9 mouse cellular contexts compared by ENCODE assay signal in the genomic region with DNA sequence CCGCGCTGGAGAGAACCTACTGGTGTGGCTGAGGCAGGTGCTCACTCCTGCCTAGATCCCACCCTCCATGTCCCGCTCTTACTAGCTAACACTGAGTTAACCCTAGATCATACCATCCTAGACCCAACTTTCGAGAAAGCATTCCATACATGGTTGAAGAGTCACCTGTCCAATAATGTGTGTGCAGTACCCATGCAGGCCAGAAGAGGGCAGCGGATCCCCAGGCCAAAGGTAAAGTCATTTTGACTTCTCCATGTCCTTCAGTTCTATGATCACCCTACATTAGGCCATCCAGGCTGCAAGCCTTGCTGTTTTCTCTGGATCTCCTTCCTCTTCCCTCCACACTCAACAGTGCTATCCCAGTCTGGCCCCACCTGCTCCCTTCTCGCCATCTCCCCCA. TPM values are rescaled to one million over a fixed set of nuclear protein-coding genes. Genes with fewer than 3 reads are reported as not detected.
DNase-seq lines count a peak whose midpoint lies in the region; ATAC-seq and TF ChIP-seq lines count a peak whose summit lies in the region.
"Had no signal": no experiment of that assay in that cellular context is flagged by ENCODE, and none has a peak within 500 bp of the region (broad histone marks: within the 10 kb centered on the region; RNA-seq: fewer than 3 reads in every experiment).

No protein-coding gene starts in this region.

- H3K36me3 ChIP-seq in intestine, postnatal 0 days (ENCODE audit: control insufficient read depth, insufficient read depth): no peaks in the 10 kb centered on the region
- no peaks in the 10 kb centered on the region for H3K36me3 ChIP-seq in liver, embryonic 14.5 days (replicated peaks; ENCODE audit: control insufficient read depth, insufficient read depth, low read depth)
- H3K36me3 ChIP-seq: heart, embryonic 13.5 days had no signal

- TF ChIP-seq EP300 in liver, embryonic 14.5 days (IDR thresholded peaks at IDR 0.05; ENCODE audit: low read depth): no peak

- WGBS in intestine, postnatal 0 days: 58% methylated on average over 6 of the region's 6 CpGs
- 41% methylated on average over 6 of the region's 6 CpGs for WGBS in liver, embryonic 14.5 days (ENCODE audit: insufficient replicate concordance)

- peak; percentile 23 to 63 for DNase-seq in right cerebral cortex, adult 2 months (ENCODE audit: low spot score in 2 of 2)
- no peak for DNase-seq in right cerebral cortex, adult 18-20 months
- peak; percentile 26 for DNase-seq in adrenal gland, adult 8-10 months
- DNase-seq in embryo, embryonic 9.5 days (ENCODE audit: extremely low spot score): peak; percentile 68
- DNase-seq in liver, embryonic 14.5 days (ENCODE audit: low read depth in 3 of 3, low spot score in 3 of 3): peak in 1 of 3 experiments; percentile 33
- DNase-seq in retina, adult 2 months (ENCODE audit: low read depth, low spot score): peak; percentile 50
- DNase-seq in urinary bladder, postnatal 25 days (ENCODE audit: low spot score): peak; percentile 68

- ATAC-seq in intestine, postnatal 0 days: no peak
- ATAC-seq in liver, embryonic 14.5 days (ENCODE audit: insufficient read depth): no peak

- no peaks in the 10 kb centered on the region for H3K9me3 ChIP-seq in intestine, postnatal 0 days (ENCODE audit: control insufficient read depth)
- H3K9me3 ChIP-seq in liver, embryonic 14.5 days (ENCODE audit: control insufficient read depth, low read length): no peaks in the 10 kb centered on the region; the same call in 1 of the 2 replicates

- H3K27me3 ChIP-seq in intestine, postnatal 0 days (replicated peaks; ENCODE audit: control insufficient read depth, insufficient read depth, low read length): no peaks in the 10 kb centered on the region
- no peaks in the 10 kb centered on the region for H3K27me3 ChIP-seq in liver, embryonic 14.5 days (ENCODE audit: control insufficient read depth, insufficient read depth, low read length)

- H3K9ac ChIP-seq in intestine, postnatal 0 days (ENCODE audit: low read depth, low read length): no peak overlapping the region
- no peak overlapping the region for H3K9ac ChIP-seq in liver, embryonic 14.5 days (replicated peaks)

- no peak overlapping the region for H3K4me2 ChIP-seq in intestine, postnatal 0 days (replicated peaks; ENCODE audit: low read depth)
- H3K4me2 ChIP-seq in liver, embryonic 14.5 days (ENCODE audit: low read depth): no peak overlapping the region
- H3K4me2 ChIP-seq: heart, embryonic 13.5 days had no signal

- no peaks in the 10 kb centered on the region; the same call in 1 of the 2 replicates for H3K4me1 ChIP-seq in intestine, postnatal 0 days (replicated peaks; ENCODE audit: control insufficient read depth, insufficient read depth, low read length)
- H3K4me1 ChIP-seq in liver, embryonic 14.5 days (replicated peaks; ENCODE audit: control insufficient read depth in 2 of 2, insufficient read depth in 2 of 2, low read length in 1 of 2): no peaks in the 10 kb centered on the region; a peak in 1 of 4 replicates

- TF ChIP-seq CTCF in intestine, postnatal 0 days (IDR thresholded peaks at IDR 0.05; ENCODE audit: low read depth): peak; percentile 98
- TF ChIP-seq CTCF in liver, embryonic 14.5 days (IDR thresholded peaks at IDR 0.05; ENCODE audit: low read depth): peak; percentile 97

- no peak overlapping the region for H3K27ac ChIP-seq in intestine, postnatal 0 days (ENCODE audit: low read depth, low read length)
- H3K27ac ChIP-seq in liver, embryonic 14.5 days: no peak overlapping the region
- H3K27ac ChIP-seq: heart, embryonic 13.5 days had no signal

- no peak overlapping the region for H3K4me3 ChIP-seq in intestine, postnatal 0 days (ENCODE audit: low read depth, low read length)
- H3K4me3 ChIP-seq in liver, embryonic 14.5 days (ENCODE audit: insufficient read depth in 1 of 2, low read depth in 2 of 2, low read length in 2 of 2): no peak overlapping the region
- H3K4me3 ChIP-seq: heart, embryonic 13.5 days had no signal

RNA-seq across cellular contexts. Expression of a gene that starts 14.9 kb away (rescaled TPM):
- 1 to 10 TPM in 1 of 4 experiments, under 1 TPM in 3; 0.27 to 1.1 (median 0.35) TPM for total RNA-seq in adrenal gland, adult 8-10 months (2022)
- 5.4 and 5.5 TPM in 2 replicates for polyA plus RNA-seq in intestine, postnatal 0 days (2015; fragmentation: Nextera tagmentation; extraction: Ambion mirVana)
- polyA plus RNA-seq in liver, embryonic 14.5 days (2012; rRNA removed): 0.37 and 0.58 TPM in 2 replicates
- polyA plus RNA-seq in liver, embryonic 14.5 days (2014; fragmentation: Nextera tagmentation; extraction: Ambion mirVana): 0.34 and 0.52 TPM in 2 replicates

RNA-seq across cellular contexts. Expression of a gene that starts 21.5 kb away (rescaled TPM):
- total RNA-seq in adrenal gland, adult 8-10 months (2022): not detected
- 0.83 and 0.85 TPM in 2 replicates for polyA plus RNA-seq in intestine, postnatal 0 days (2015; fragmentation: Nextera tagmentation; extraction: Ambion mirVana)
- polyA plus RNA-seq in liver, embryonic 14.5 days (2012; rRNA removed): 0.11 and 0.17 TPM in 2 replicates
- 0.13 and 0.25 TPM in 2 replicates for polyA plus RNA-seq in liver, embryonic 14.5 days (2014; fragmentation: Nextera tagmentation; extraction: Ambion mirVana)

RNA-seq across cellular contexts. Expression of a gene that starts 46.5 kb away (rescaled TPM):
- total RNA-seq in adrenal gland, adult 8-10 months (2022): not detected
- polyA plus RNA-seq in intestine, postnatal 0 days (2015; fragmentation: Nextera tagmentation; extraction: Ambion mirVana): not detected in 2 replicates
- polyA plus RNA-seq in liver, embryonic 14.5 days (2012; rRNA removed): not detected in 2 replicates
- not detected in 2 replicates for polyA plus RNA-seq in liver, embryonic 14.5 days (2014; fragmentation: Nextera tagmentation; extraction: Ambion mirVana)
- polyA plus RNA-seq: heart, embryonic 13.5 days had no signal

RNA-seq across cellular contexts. Expression of a gene that starts 56.6 kb away (rescaled TPM):
- not detected for total RNA-seq in adrenal gland, adult 8-10 months (2022)
- 0.37 and 0.47 TPM in 2 replicates for polyA plus RNA-seq in intestine, postnatal 0 days (2015; fragmentation: Nextera tagmentation; extraction: Ambion mirVana)
- 0.01 and 0.02 TPM in 2 replicates for polyA plus RNA-seq in liver, embryonic 14.5 days (2012; rRNA removed)
- 0.06 TPM in 1 of 2 replicates, not detected in the other for polyA plus RNA-seq in liver, embryonic 14.5 days (2014; fragmentation: Nextera tagmentation; extraction: Ambion mirVana)
